17 mouse cellular contexts compared by ENCODE assay signal in genomic region chr4:129498941-129499340, GRCm38 (mm10). TPM values are rescaled to one million over a fixed set of nuclear protein-coding genes. Genes with fewer than 3 reads are reported as not detected.
A peak's percentile ranks its signal among the peaks of the same experiment; 100 is the strongest.
DNase-seq lines count a peak whose midpoint lies in the region; ATAC-seq and TF ChIP-seq lines count a peak whose summit lies in the region.
"Had no signal": no experiment of that assay in that cellular context is flagged by ENCODE, and none has a peak within 500 bp of the region (broad histone marks: within the 10 kb centered on the region; RNA-seq: fewer than 3 reads in every experiment).

No protein-coding gene starts in this region.

- intact Hi-C loops in heart, postnatal 36 days (cut with DNase I), result loop anchor here (1.0 to 5.0 kb wide), 2 partner anchors 12 to 108 kb away; no protein-coding TSS in a partner anchor

- WGBS in heart, embryonic 11.5 days (ENCODE audit: insufficient replicate concordance), result 24% methylated on average over 3 of the region's 3 CpGs
- 68% methylated on average over 3 of the region's 3 CpGs for WGBS in liver, adult 2 months
- WGBS in neural tube, embryonic 15.5 days, result 77% methylated on average over 3 of the region's 3 CpGs
- 79% methylated on average over 3 of the region's 3 CpGs for WGBS in forebrain, embryonic 12.5 days

- no peaks in the 10 kb centered on the region for H3K9me3 ChIP-seq in heart, embryonic 11.5 days (replicated peaks; ENCODE audit: control insufficient read depth, low read length)
- no peaks in the 10 kb centered on the region for H3K9me3 ChIP-seq in neural tube, embryonic 15.5 days (replicated peaks)
- H3K9me3 ChIP-seq in forebrain, embryonic 12.5 days, result no peaks in the 10 kb centered on the region
- H3K9me3 ChIP-seq: hindbrain, embryonic 13.5 days had no signal

- no peak for TF ChIP-seq POLR2A in liver, adult 2 months (IDR thresholded peaks at IDR 0.05; ENCODE audit: extremely low read depth, insufficient read depth, low read length)

- peak overlapping the region; percentile 14; the same call in 1 of the 2 replicates for H3K4me2 ChIP-seq in heart, embryonic 11.5 days
- no peak overlapping the region for H3K4me2 ChIP-seq in neural tube, embryonic 15.5 days
- no peak overlapping the region for H3K4me2 ChIP-seq in forebrain, embryonic 12.5 days
- H3K4me2 ChIP-seq: hindbrain, embryonic 13.5 days had no signal

- no peak for TF ChIP-seq CTCF in liver, adult 2 months (IDR thresholded peaks at IDR 0.05; ENCODE audit: low read depth, low read length)

- H3K4me1 ChIP-seq in heart, embryonic 11.5 days (ENCODE audit: control insufficient read depth, insufficient read depth, low read length), result peaks cover 40% of the 10 kb centered on the region
- peaks cover 3% of the 10 kb centered on the region; the same call in 1 of the 2 replicates for H3K4me1 ChIP-seq in liver, adult 2 months (ENCODE audit: control insufficient read depth, insufficient read depth, low read length)
- peaks cover 35% of the 10 kb centered on the region for H3K4me1 ChIP-seq in neural tube, embryonic 15.5 days
- H3K4me1 ChIP-seq in forebrain, embryonic 12.5 days, result peaks cover 22% of the 10 kb centered on the region

- H3K36me3 ChIP-seq in heart, embryonic 11.5 days (ENCODE audit: control insufficient read depth, insufficient read depth, low read length), result no peaks in the 10 kb centered on the region
- H3K36me3 ChIP-seq in liver, adult 2 months (ENCODE audit: control insufficient read depth, insufficient read depth, low read length), result no peaks in the 10 kb centered on the region
- H3K36me3 ChIP-seq in neural tube, embryonic 15.5 days, result no peaks in the 10 kb centered on the region
- H3K36me3 ChIP-seq in forebrain, embryonic 12.5 days (replicated peaks), result no peaks in the 10 kb centered on the region
- H3K36me3 ChIP-seq: hindbrain, embryonic 13.5 days had no signal

- DNase-seq in heart, postnatal 36 days, result no peak
- DNase-seq in liver, adult 2 months (ENCODE audit: extremely low read depth, low read depth, low spot score), result peak; percentile 43
- no peak for DNase-seq in liver
- peak; percentile 48 for DNase-seq in kidney, postnatal 10 days
- peak; percentile 55 for DNase-seq in testis, postnatal 10 days (ENCODE audit: low spot score)
- DNase-seq: adrenal gland, postnatal 10 days; cerebellum, adult 11 months; thymus, postnatal 25 days had no signal

- H3K4me3 ChIP-seq in heart, embryonic 11.5 days (ENCODE audit: low read depth, low read length), result no peak overlapping the region
- H3K4me3 ChIP-seq in liver, adult 2 months (ENCODE audit: insufficient read depth, low read depth, low read length), result no peak overlapping the region
- no peak overlapping the region for H3K4me3 ChIP-seq in neural tube, embryonic 15.5 days (replicated peaks)
- no peak overlapping the region for H3K4me3 ChIP-seq in forebrain, embryonic 12.5 days (replicated peaks)
- H3K4me3 ChIP-seq: hindbrain, embryonic 13.5 days had no signal

- no peaks in the 10 kb centered on the region for H3K27me3 ChIP-seq in heart, embryonic 11.5 days (ENCODE audit: control insufficient read depth, insufficient read depth, low read length)
- H3K27me3 ChIP-seq in liver, adult 2 months (ENCODE audit: control insufficient read depth, insufficient read depth, low read length), result no peaks in the 10 kb centered on the region
- H3K27me3 ChIP-seq in neural tube, embryonic 15.5 days (replicated peaks), result no peaks in the 10 kb centered on the region
- H3K27me3 ChIP-seq in forebrain, embryonic 12.5 days, result no peaks in the 10 kb centered on the region

- peak overlapping the region; percentile 86 for H3K27ac ChIP-seq in heart, embryonic 11.5 days (ENCODE audit: low read depth, low read length)
- peak overlapping the region; percentile 79 for H3K27ac ChIP-seq in liver, adult 2 months (replicated peaks; ENCODE audit: insufficient read depth, low read depth, low read length)
- H3K27ac ChIP-seq in neural tube, embryonic 15.5 days (replicated peaks), result no peak overlapping the region
- H3K27ac ChIP-seq in forebrain, embryonic 12.5 days, result no peak overlapping the region

- ATAC-seq in heart, embryonic 11.5 days (replicated peaks; ENCODE audit: insufficient number of reproducible peaks, low FRiP score, low TSS enrichment), result no peak
- no peak for ATAC-seq in neural tube, embryonic 15.5 days (ENCODE audit: low FRiP score)
- ATAC-seq in forebrain, embryonic 12.5 days (ENCODE audit: low FRiP score), result no peak
- ATAC-seq: midbrain, embryonic 16.5 days had no signal

- H3K79me2 ChIP-seq in liver, adult 2 months (ENCODE audit: control insufficient read depth, insufficient read depth, low read length), result no peaks in the 10 kb centered on the region

- no peak overlapping the region for H3K9ac ChIP-seq in heart, embryonic 11.5 days (ENCODE audit: low read depth, low read length)
- H3K9ac ChIP-seq in liver, adult 2 months (ENCODE audit: low read depth, low read length), result no peak overlapping the region
- H3K9ac ChIP-seq in neural tube, embryonic 15.5 days (replicated peaks), result no peak overlapping the region
- H3K9ac ChIP-seq in forebrain, embryonic 12.5 days, result no peak overlapping the region
- H3K9ac ChIP-seq: hindbrain, embryonic 13.5 days had no signal

RNA-seq across cellular contexts. Expression of gene Fam229a, which starts 8.0 kb away (rescaled TPM):
- not detected in 2 replicates for polyA plus RNA-seq in heart, embryonic 11.5 days (2014; fragmentation: Nextera tagmentation; extraction: Ambion mirVana)
- total RNA-seq in heart, postnatal 36 days (2021), result not detected
- total RNA-seq in liver, adult 2 months (2014; rRNA removed), result not detected in 2 replicates
- polyA plus RNA-seq in liver, adult 2 months (2012; rRNA removed), result 0.38 TPM in 1 of 2 replicates, not detected in the other
- 0.38 and 0.93 TPM in 2 replicates for polyA plus RNA-seq in neural tube, embryonic 15.5 days (2015; fragmentation: Nextera tagmentation; extraction: Ambion mirVana)
- not detected in 2 replicates for polyA plus RNA-seq in forebrain, embryonic 12.5 days (2016; fragmentation: Nextera tagmentation; extraction: Ambion mirVana)
- total RNA-seq: adrenal gland, postnatal 10 days; left cerebral cortex, adult 8-10 months had no signal
- polyA plus RNA-seq: C2C12; hindbrain, embryonic 13.5 days; lung, embryonic 16.5 days had no signal

RNA-seq across cellular contexts. Expression of gene Tssk3, which starts 8.1 kb away (rescaled TPM):
- polyA plus RNA-seq in heart, embryonic 11.5 days (2014; fragmentation: Nextera tagmentation; extraction: Ambion mirVana), result not detected in 2 replicates
- total RNA-seq in heart, postnatal 36 days (2021), result not detected
- total RNA-seq in liver, adult 2 months (2014; rRNA removed), result not detected in 2 replicates
- polyA plus RNA-seq in liver, adult 2 months (2012; rRNA removed), result not detected in 2 replicates
- 0.19 and 0.27 TPM in 2 replicates for polyA plus RNA-seq in neural tube, embryonic 15.5 days (2015; fragmentation: Nextera tagmentation; extraction: Ambion mirVana)
- polyA plus RNA-seq in forebrain, embryonic 12.5 days (2016; fragmentation: Nextera tagmentation; extraction: Ambion mirVana), result not detected in 2 replicates
- total RNA-seq: adrenal gland, postnatal 10 days had no signal
- polyA plus RNA-seq: C2C12; large intestine, adult 2 months; lung, embryonic 16.5 days had no signal

RNA-seq across cellular contexts. Expression of gene Marcksl1, which starts 14.4 kb away (rescaled TPM):
- polyA plus RNA-seq in heart, embryonic 11.5 days (2014; fragmentation: Nextera tagmentation; extraction: Ambion mirVana), result 506 and 517 TPM in 2 replicates
- total RNA-seq in heart, postnatal 36 days (2021), result 1 to 10 TPM; 4.4 to 5.7 TPM
- 5.3 and 9.9 TPM in 2 replicates for total RNA-seq in liver, adult 2 months (2014; rRNA removed)
- polyA plus RNA-seq in liver, adult 2 months (2012; rRNA removed), result 7.7 and 11.1 TPM in 2 replicates
- polyA plus RNA-seq in neural tube, embryonic 15.5 days (2015; fragmentation: Nextera tagmentation; extraction: Ambion mirVana), result 1,442 and 1,675 TPM in 2 replicates
- polyA plus RNA-seq in forebrain, embryonic 12.5 days (2016; fragmentation: Nextera tagmentation; extraction: Ambion mirVana), result 1,836 and 1,849 TPM in 2 replicates

RNA-seq across cellular contexts. Expression of gene Bsdc1, which starts 37.6 kb away (rescaled TPM):
- 24.1 and 24.6 TPM in 2 replicates for polyA plus RNA-seq in heart, embryonic 11.5 days (2014; fragmentation: Nextera tagmentation; extraction: Ambion mirVana)
- total RNA-seq in heart, postnatal 36 days (2021), result 10 to 100 TPM; 50.3 to 53.8 TPM
- total RNA-seq in liver, adult 2 months (2014; rRNA removed), result 22.1 and 26.6 TPM in 2 replicates
- polyA plus RNA-seq in liver, adult 2 months (2012; rRNA removed), result 14.5 and 19.3 TPM in 2 replicates
- 32.7 and 34.0 TPM in 2 replicates for polyA plus RNA-seq in neural tube, embryonic 15.5 days (2015; fragmentation: Nextera tagmentation; extraction: Ambion mirVana)
- 27.3 and 29.4 TPM in 2 replicates for polyA plus RNA-seq in forebrain, embryonic 12.5 days (2016; fragmentation: Nextera tagmentation; extraction: Ambion mirVana)

RNA-seq across cellular contexts. Expression of gene Hdac1, which starts 43.6 kb away (rescaled TPM):
- polyA plus RNA-seq in heart, embryonic 11.5 days (2014; fragmentation: Nextera tagmentation; extraction: Ambion mirVana), result 154 and 175 TPM in 2 replicates
- 10 to 100 TPM; 17.7 to 21.1 TPM for total RNA-seq in heart, postnatal 36 days (2021)
- total RNA-seq in liver, adult 2 months (2014; rRNA removed), result 16.8 and 20.5 TPM in 2 replicates
- polyA plus RNA-seq in liver, adult 2 months (2012; rRNA removed), result 15.8 and 18.1 TPM in 2 replicates
- 77.8 and 119 TPM in 2 replicates for polyA plus RNA-seq in neural tube, embryonic 15.5 days (2015; fragmentation: Nextera tagmentation; extraction: Ambion mirVana)
- polyA plus RNA-seq in forebrain, embryonic 12.5 days (2016; fragmentation: Nextera tagmentation; extraction: Ambion mirVana), result 207 and 221 TPM in 2 replicates

Comparison
In these comparisons a context has a peak if more than half of its experiments do, and no peak if none do; other contexts are left out.
1. DNase-seq: peak in liver, adult 2 months (single experiment), kidney, postnatal 10 days (single experiment) and testis, postnatal 10 days (single experiment); none in heart, postnatal 36 days (0 of 2) and liver (single experiment).
2. H3K27ac ChIP-seq: peak in heart, embryonic 11.5 days (single experiment) and liver, adult 2 months (single experiment); none in neural tube, embryonic 15.5 days (single experiment) and forebrain, embryonic 12.5 days (single experiment).
3. RNA of gene Marcksl1, which starts 14.4 kb away (polyA plus RNA-seq): 1,836 to 1,849 TPM in forebrain, embryonic 12.5 days, 1,442 to 1,675 TPM in neural tube, embryonic 15.5 days and 506 to 517 TPM in heart, embryonic 11.5 days; 7.7 to 11.1 TPM in liver, adult 2 months; every median in the first group is over 10 times any median in the second.